In genomic region chr19:25008509-25008908, GRCm38 (mm10) we compare ENCODE assay signal across 30 mouse cellular contexts. TPM values are rescaled to one million over a fixed set of nuclear protein-coding genes. Genes with fewer than 3 reads are reported as not detected.
DNase-seq lines count a peak whose midpoint lies in the region; ATAC-seq lines count a peak whose summit lies in the region.
"Had no signal": no experiment of that assay in that cellular context is flagged by ENCODE, and none has a peak within 500 bp of the region (broad histone marks: within the 10 kb centered on the region; RNA-seq: fewer than 3 reads in every experiment).

No protein-coding gene starts in this region.

- no peak overlapping the region for H3K9ac ChIP-seq in heart, embryonic 12.5 days
- H3K9ac ChIP-seq in midbrain, embryonic 14.5 days (replicated peaks; ENCODE audit: low read length): no peak overlapping the region
- H3K9ac ChIP-seq: embryonic facial prominence, embryonic 13.5 days; embryonic facial prominence, embryonic 15.5 days; forebrain, embryonic 13.5 days; forebrain, embryonic 15.5 days; forebrain, postnatal 0 days had no signal

- no peak for ATAC-seq in heart, embryonic 12.5 days (ENCODE audit: insufficient number of reproducible peaks, low FRiP score)
- peak; percentile 81 for ATAC-seq in common myeloid progenitor, adult 5-6 weeks (replicated peaks; ENCODE audit: low read depth, poor library complexity, severe bottlenecking)
- peak; percentile 77 for ATAC-seq in megakaryocyte, adult 5-6 weeks (ENCODE audit: poor library complexity, severe bottlenecking)
- 0 out of 2 replicates have a peak, but pooled peaks have one; percentile 37 for ATAC-seq in monocyte, adult 5-6 weeks (replicated peaks; ENCODE audit: insufficient number of reproducible peaks, low FRiP score, low TSS enrichment, poor library complexity, severe bottlenecking)
- no peak for ATAC-seq in midbrain, embryonic 14.5 days (ENCODE audit: low FRiP score, low TSS enrichment)
- ATAC-seq: activated CD4-positive, CD25-positive, alpha-beta regulatory T cell, adult 4 months; CD4-positive, CD25-positive, alpha-beta regulatory T cell, adult 4 months; forebrain, embryonic 13.5 days; forebrain, embryonic 15.5 days; forebrain, postnatal 0 days; Patski had no signal

- H3K27ac ChIP-seq in heart, embryonic 12.5 days (ENCODE audit: poor library complexity, severe bottlenecking): no peak overlapping the region
- H3K27ac ChIP-seq in midbrain, embryonic 14.5 days (replicated peaks; ENCODE audit: low read depth, low read length): no peak overlapping the region
- H3K27ac ChIP-seq: embryonic facial prominence, embryonic 13.5 days; embryonic facial prominence, embryonic 15.5 days; forebrain, embryonic 10.5 days; forebrain, embryonic 13.5 days; forebrain, embryonic 15.5 days had no signal

- no peak overlapping the region for H3K4me2 ChIP-seq in heart, embryonic 12.5 days
- no peak overlapping the region for H3K4me2 ChIP-seq in midbrain, embryonic 14.5 days (ENCODE audit: low read length)
- H3K4me2 ChIP-seq: embryonic facial prominence, embryonic 13.5 days; embryonic facial prominence, embryonic 15.5 days; forebrain, embryonic 13.5 days; forebrain, embryonic 15.5 days had no signal

- H3K9me3 ChIP-seq in heart, embryonic 12.5 days (replicated peaks): no peaks in the 10 kb centered on the region
- H3K9me3 ChIP-seq in midbrain, embryonic 14.5 days (ENCODE audit: control insufficient read depth, low read length): no peaks in the 10 kb centered on the region
- H3K9me3 ChIP-seq: embryonic facial prominence, embryonic 13.5 days; embryonic facial prominence, embryonic 15.5 days; forebrain, embryonic 10.5 days; forebrain, embryonic 13.5 days; forebrain, embryonic 15.5 days; G1E had no signal

- H3K27me3 ChIP-seq in heart, embryonic 12.5 days (replicated peaks): no peaks in the 10 kb centered on the region
- H3K27me3 ChIP-seq in midbrain, embryonic 14.5 days (ENCODE audit: control insufficient read depth, insufficient read depth, low read length): no peaks in the 10 kb centered on the region
- H3K27me3 ChIP-seq: CH12.LX; embryonic facial prominence, embryonic 15.5 days; forebrain, embryonic 15.5 days had no signal

- peaks cover 8% of the 10 kb centered on the region for H3K4me1 ChIP-seq in heart, embryonic 12.5 days (replicated peaks)
- 0 out of 2 replicates have a peak, but pooled peaks cover 5% of the 10 kb centered on the region for H3K4me1 ChIP-seq in midbrain, embryonic 14.5 days (ENCODE audit: control insufficient read depth, insufficient read depth, low read length)
- H3K4me1 ChIP-seq: forebrain, embryonic 10.5 days had no signal

- peak; percentile 8 for DNase-seq in heart, adult 11 months
- no peak for DNase-seq in midbrain, embryonic 14.5 days
- DNase-seq in urinary bladder, postnatal 14 days (ENCODE audit: low spot score): no peak
- DNase-seq in frontal cortex, postnatal 25 days (ENCODE audit: low spot score in 2 of 2): no peak
- DNase-seq: adrenal gland, adult 8-10 months; adrenal gland, postnatal 14 days; adrenal gland, postnatal 36 days; B cell, adult 2 months; cerebellum, adult 11-12 months; cerebellum, adult 2 months; cerebellum, adult 9-10 months; cerebellum, postnatal 10 days; cerebellum, postnatal 25 days; embryo, embryonic 11 days; forebrain, postnatal 0 days had no signal

- 91% methylated on average over 2 of the region's 2 CpGs for WGBS in heart, embryonic 12.5 days
- 88% methylated on average over 2 of the region's 2 CpGs for WGBS in midbrain, embryonic 14.5 days

- no peak overlapping the region for H3K4me3 ChIP-seq in heart, embryonic 12.5 days
- H3K4me3 ChIP-seq in midbrain, embryonic 14.5 days (replicated peaks; ENCODE audit: low read depth, low read length): no peak overlapping the region
- H3K4me3 ChIP-seq: embryonic facial prominence, embryonic 13.5 days; embryonic facial prominence, embryonic 15.5 days; erythroblast, embryonic 14.5 days; forebrain, embryonic 10.5 days; forebrain, embryonic 13.5 days; forebrain, embryonic 15.5 days had no signal

- no peaks in the 10 kb centered on the region for H3K36me3 ChIP-seq in heart, embryonic 12.5 days
- H3K36me3 ChIP-seq in midbrain, embryonic 14.5 days (ENCODE audit: control insufficient read depth, insufficient read depth, low read length): no peaks in the 10 kb centered on the region
- H3K36me3 ChIP-seq: embryonic facial prominence, embryonic 13.5 days; embryonic facial prominence, embryonic 15.5 days; forebrain, embryonic 10.5 days; forebrain, embryonic 15.5 days; G1E had no signal

RNA-seq across cellular contexts. Expression of gene Dock8, which starts 9.2 kb away (rescaled TPM):
- polyA plus RNA-seq in heart, embryonic 12.5 days (2016; fragmentation: Nextera tagmentation; extraction: Ambion mirVana): 3.2 TPM in 2 replicates
- 62.0 and 73.1 TPM in 2 replicates for total RNA-seq in common myeloid progenitor, adult 5-6 weeks (2017)
- 168 and 172 TPM in 2 replicates for total RNA-seq in megakaryocyte, adult 5-6 weeks (2015)
- total RNA-seq in megakaryocyte, adult 5-6 weeks (2017): 89.8 and 102 TPM in 2 replicates
- 92.8 to 147 TPM (median 110 TPM) in 3 replicates for total RNA-seq in monocyte, adult 5-6 weeks (2017)
- polyA plus RNA-seq in midbrain, embryonic 14.5 days (2014; fragmentation: Nextera tagmentation; extraction: Ambion mirVana): 0.41 and 0.55 TPM in 2 replicates

RNA-seq across cellular contexts. Expression of gene Cbwd1, which starts 47.1 kb away (rescaled TPM):
- polyA plus RNA-seq in heart, embryonic 12.5 days (2016; fragmentation: Nextera tagmentation; extraction: Ambion mirVana): 15.7 and 18.5 TPM in 2 replicates
- 28.7 and 37.4 TPM in 2 replicates for total RNA-seq in common myeloid progenitor, adult 5-6 weeks (2017)
- total RNA-seq in megakaryocyte, adult 5-6 weeks (2015): 5.9 and 7.3 TPM in 2 replicates
- total RNA-seq in megakaryocyte, adult 5-6 weeks (2017): 10.4 and 16.2 TPM in 2 replicates
- 10.2 to 30.6 TPM (median 17.2 TPM) in 3 replicates for total RNA-seq in monocyte, adult 5-6 weeks (2017)
- polyA plus RNA-seq in midbrain, embryonic 14.5 days (2014; fragmentation: Nextera tagmentation; extraction: Ambion mirVana): 12.5 and 15.0 TPM in 2 replicates

Comparison
In these comparisons a context has a peak if more than half of its experiments do, and no peak if none do; other contexts are left out.
1. ATAC-seq: peak in common myeloid progenitor, adult 5-6 weeks (single experiment), megakaryocyte, adult 5-6 weeks (single experiment) and monocyte, adult 5-6 weeks (single experiment); none in heart, embryonic 12.5 days (single experiment) and midbrain, embryonic 14.5 days (single experiment).